Mouse (Mus musculus): ENCODE data around the gene Trp53rka. TPM values are rescaled to one million over a fixed set of nuclear protein-coding genes. Genes with fewer than 3 reads are reported as not detected.
"Not testable (repeated sequence)": the region's sequence is repeated elsewhere in the genome, so short reads cannot be mapped to it uniquely, and the experiment has no call there.

Trp53rka gene
- 10 to 100 TPM; 13.7 to 13.9 TPM for total RNA-seq (2021)
- long read RNA-seq, experiment 1, transcript Trp53rka-201 (2 exons, 1,880 nt): major isoform, 19 of 22 reads
- long read RNA-seq, experiment 1, partial matches to known transcripts: 0 of 22 reads
- long read RNA-seq, experiment 1, other reads (novel, unspliced or antisense): 3 of 22 reads
- long read RNA-seq, experiment 2, transcript Trp53rka-201 (2 exons, 1,880 nt): major isoform, 45 of 47 reads
- long read RNA-seq, experiment 2, partial matches to known transcripts: 0 of 47 reads
- long read RNA-seq, experiment 2, other reads (novel, unspliced or antisense): 2 of 47 reads

- DNase-seq (ENCODE audit: low spot score in 2 of 2): peak; percentile 78 to 79
Observed at GRCm38 (mm10) chr2:165492648-165493553, at the start of gene Trp53rka. TSS of gene Trp53rka (minus strand) at chr2:165493324.

DNA sequence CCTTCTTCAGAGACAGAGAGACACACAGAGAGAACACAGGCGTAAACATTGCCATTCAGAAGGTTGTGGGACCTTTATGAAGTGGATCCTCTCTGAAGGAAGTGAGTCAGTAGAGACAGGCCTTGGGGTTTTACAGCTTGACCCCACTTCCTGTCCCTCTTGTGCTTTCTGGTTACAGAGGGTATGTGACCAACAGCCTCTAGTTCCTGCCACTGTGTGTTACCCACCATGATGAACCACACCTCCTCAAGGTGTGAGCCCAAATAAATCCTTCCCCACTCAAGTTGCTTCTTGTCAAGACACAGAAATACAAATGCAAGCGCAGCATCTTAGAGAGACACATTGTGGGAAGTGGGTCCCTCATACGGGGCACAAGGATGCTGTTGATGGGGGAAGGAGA is 47.9 kb upstream of the Trp53rka start:
- no peak for DNase-seq (ENCODE audit: low spot score in 2 of 2)

DNA sequence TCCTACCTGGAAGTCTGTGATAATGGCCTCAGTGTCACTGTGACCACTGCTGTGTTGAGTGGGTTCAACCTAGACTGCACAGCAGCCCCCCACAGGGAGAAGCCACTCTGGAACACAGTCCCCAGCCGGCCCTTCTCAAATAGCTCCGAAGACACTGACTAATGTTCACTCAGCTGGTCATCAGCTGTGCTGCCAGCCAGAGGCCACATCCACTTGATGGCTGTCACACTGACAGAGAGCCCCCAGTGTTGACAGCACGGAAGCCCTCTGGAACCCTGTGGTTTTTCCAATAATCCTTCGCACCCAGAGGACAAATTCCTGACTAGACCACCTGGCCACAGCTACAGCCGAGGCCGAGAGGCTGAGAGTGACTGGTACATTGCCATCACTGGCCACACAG is 40.7 kb upstream of the Trp53rka start:
- no peak for DNase-seq (ENCODE audit: low spot score in 2 of 2)

DNA sequence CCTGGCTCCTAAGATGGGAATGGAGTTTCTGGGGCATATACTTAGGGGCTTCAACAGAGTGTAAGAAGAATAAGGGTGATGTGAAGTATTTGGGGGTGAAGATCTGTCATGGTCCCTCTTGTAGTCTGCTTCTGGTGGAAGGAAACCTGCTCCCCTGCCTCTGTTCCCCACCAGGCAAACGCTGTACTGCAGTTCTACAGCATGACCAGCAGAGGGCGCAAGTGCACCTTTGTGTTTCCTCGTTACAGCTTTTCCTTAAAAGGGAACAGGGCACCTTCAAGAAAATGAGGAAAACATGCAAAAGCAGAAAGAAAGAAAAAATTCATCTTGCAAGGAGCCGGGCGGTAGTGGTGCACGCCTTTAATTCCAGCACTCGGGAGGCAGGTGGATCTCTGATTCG is 36.0 kb upstream of the Trp53rka start:
- peak; percentile 60 to 64 for DNase-seq (ENCODE audit: low spot score in 2 of 2)

DNA sequence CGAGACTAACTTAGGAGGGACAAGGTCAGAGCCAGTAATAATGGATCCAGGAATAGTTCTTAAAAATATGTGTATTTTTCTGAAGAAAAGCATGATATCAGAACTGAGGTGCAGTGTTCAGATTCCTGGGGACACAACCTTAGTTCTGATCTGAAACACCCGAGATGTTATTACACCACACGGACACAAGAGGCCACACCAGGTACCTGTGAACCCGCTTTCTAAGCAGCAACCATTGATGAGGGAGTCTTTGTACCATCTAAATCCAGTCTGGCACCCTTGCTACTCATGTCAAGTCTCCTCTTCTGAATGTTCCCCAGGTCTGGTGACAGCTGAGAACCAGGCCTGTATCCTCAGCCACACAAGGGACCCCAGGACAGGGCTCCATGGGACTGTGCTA is 32.5 kb upstream of the Trp53rka start:
- no peak for DNase-seq (ENCODE audit: low spot score in 2 of 2)

- DNase-seq (ENCODE audit: low spot score in 2 of 2): no peak
Observed at GRCm38 (mm10) chr2:165515178-165515728, 22.1 kb upstream of the Trp53rka start.

GRCm38 (mm10) chr2:165512870-165513600 is 19.9 kb upstream of the Trp53rka start:
- DNase-seq (ENCODE audit: low spot score in 2 of 2): peak in 1 of 2 experiments; percentile 32

GRCm38 (mm10) chr2:165512426-165512825 is 19.3 kb upstream of the Trp53rka start:
- no peak for DNase-seq (ENCODE audit: low spot score in 2 of 2)

GRCm38 (mm10) chr2:165511530-165511929 is 18.4 kb upstream of the Trp53rka start:
- DNase-seq (ENCODE audit: low spot score in 2 of 2): not testable (repeated sequence)

- not testable (repeated sequence) for DNase-seq (ENCODE audit: low spot score in 2 of 2)
Observed at GRCm38 (mm10) chr2:165510914-165511458, 17.9 kb upstream of the Trp53rka start.

- DNase-seq (ENCODE audit: low spot score in 2 of 2): no peak
Observed at GRCm38 (mm10) chr2:165510466-165510865, 17.3 kb upstream of the Trp53rka start.

DNA sequence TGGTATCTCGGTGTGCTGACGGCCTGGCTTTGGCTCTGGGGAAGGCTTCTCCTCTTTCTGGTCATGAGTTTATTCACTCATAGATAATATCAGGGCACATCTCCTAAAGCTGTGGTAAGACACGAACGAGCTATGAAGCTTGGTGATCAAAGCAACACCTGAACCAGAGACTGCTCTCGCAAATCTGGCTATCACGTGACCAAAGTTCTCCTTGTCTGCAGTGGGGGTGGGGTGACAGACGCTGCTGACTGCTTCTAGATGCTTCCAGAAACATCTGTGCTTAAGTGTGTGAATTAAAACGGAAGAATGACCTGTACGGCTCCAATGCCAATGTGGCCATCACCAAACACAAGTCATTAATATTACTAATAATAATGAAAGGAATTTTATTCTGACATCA is 16.6 kb upstream of the Trp53rka start:
- DNase-seq (ENCODE audit: low spot score in 2 of 2): no peak

- peak in 1 of 2 experiments; percentile 34 for DNase-seq (ENCODE audit: low spot score in 2 of 2)
Observed at GRCm38 (mm10) chr2:165503259-165504203, 10.4 kb upstream of the Trp53rka start, which contains the start of gene Slc2a10. TSS of gene Slc2a10 (plus strand) at chr2:165503787.

GRCm38 (mm10) chr2:165498816-165499215 is 5.7 kb upstream of the Trp53rka start:
- no peak for DNase-seq (ENCODE audit: low spot score in 2 of 2)

DNA sequence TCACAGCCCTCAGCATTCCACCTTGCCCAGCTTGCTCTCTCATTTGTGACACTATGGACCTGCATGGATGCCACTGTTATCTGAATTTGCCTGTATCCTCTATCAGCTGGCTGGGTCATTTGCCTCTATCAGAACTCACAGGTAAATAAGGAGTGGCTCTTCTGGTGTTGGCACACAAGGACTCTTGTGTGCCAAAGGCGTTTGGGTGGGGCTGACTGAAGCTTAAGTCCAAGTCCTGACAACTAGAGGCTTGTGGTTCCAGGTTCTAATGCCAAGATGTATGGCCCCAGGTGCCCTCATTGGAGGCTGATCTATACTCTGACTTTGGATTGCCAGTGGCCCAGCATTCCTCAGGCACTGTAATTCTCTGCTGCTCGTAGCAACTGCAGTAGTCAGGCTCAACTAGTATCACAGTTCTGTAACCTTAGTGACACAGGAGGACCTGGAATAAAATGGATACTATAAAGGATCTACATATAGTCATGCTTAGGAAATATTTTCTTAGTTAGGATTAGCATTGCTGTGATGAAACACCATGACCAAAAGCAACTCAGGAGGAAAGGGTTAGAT is 4.7 kb upstream of the Trp53rka start:
- no peak for DNase-seq (ENCODE audit: low spot score in 2 of 2)

DNA sequence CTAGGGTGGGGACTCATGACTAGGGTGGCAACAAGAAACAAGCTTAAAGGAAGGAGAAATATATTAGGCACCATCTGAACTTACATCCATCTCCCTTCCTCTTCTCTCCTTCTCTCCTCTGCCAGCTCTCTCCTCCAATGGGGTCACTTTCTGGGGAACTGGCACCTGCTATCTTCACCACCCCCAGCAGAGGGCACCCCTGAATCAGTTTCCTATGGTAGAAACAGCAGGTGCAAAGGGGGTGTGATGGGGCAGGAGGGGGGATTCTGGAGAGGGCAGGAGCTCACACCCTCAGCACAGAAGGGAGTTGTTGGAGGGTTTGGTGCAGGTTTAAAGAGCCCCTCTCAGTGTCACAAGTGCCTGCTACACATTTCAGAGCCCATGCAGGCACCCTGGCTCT is 3.1 kb upstream of the Trp53rka start:
- peak; percentile 27 to 49 for DNase-seq (ENCODE audit: low spot score in 2 of 2)

DNA sequence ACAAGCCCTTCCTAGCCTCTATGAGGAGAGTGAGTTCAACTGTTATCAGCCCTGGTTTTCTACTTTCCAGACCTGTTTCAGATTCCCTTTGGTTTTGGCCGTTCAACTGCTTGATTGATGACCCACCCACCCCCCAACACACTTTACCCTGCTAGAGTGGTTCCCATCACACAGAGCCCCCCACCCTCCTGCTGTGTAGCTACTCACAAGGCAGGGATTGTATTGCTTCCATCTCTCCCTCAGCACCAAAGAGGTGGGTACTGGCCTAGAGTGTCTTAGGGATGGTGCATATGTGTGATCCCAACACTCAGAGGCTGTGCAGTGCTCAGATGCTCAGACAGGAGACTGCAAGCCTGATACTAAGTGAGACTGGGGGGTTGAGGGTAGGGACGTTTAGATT is 1.4 kb upstream of the Trp53rka start:
- no peak for DNase-seq (ENCODE audit: low spot score in 2 of 2)

DNA sequence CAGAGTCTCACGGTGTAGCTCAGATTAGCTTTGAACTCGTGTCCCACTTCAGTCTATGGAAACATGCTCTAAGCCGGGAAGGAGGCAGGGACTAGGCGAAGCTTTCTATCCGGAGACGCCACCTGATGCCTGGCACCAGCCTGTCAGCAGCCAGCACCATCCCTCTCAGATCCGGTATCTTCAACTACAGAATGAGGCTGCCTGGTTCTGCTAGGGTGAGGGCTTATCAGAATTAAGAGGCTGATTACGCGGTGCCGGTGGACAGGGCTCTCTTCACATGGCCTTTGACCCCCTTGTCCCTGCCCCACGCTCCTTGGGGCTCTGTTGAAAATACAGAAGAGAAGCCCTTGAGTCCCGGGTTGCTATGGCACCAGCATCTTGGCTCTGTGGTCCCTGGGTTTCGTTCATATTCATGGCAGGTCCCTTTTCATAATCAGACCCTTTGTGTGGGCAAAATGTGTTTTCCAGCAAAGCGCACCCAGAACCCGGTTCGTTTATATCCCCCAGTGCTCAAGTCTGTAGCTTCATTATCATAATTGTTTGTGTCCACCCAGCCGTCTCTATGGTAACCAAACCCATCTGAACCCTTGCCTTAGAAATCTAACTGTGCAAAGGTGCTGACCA is 575 bp upstream of the Trp53rka start:
- DNase-seq (ENCODE audit: low spot score in 2 of 2): peak in 1 of 2 experiments; percentile 28

Data from adrenal gland, adult 18-20 months (tissue).